Mouse (Mus musculus): ENCODE measurements around the gene Uck2. TPM values are rescaled to one million over a fixed set of nuclear protein-coding genes. Genes with fewer than 3 reads are reported as not detected.

Uck2 gene
- polyA plus RNA-seq, 1 experiment = not detected

DNA sequence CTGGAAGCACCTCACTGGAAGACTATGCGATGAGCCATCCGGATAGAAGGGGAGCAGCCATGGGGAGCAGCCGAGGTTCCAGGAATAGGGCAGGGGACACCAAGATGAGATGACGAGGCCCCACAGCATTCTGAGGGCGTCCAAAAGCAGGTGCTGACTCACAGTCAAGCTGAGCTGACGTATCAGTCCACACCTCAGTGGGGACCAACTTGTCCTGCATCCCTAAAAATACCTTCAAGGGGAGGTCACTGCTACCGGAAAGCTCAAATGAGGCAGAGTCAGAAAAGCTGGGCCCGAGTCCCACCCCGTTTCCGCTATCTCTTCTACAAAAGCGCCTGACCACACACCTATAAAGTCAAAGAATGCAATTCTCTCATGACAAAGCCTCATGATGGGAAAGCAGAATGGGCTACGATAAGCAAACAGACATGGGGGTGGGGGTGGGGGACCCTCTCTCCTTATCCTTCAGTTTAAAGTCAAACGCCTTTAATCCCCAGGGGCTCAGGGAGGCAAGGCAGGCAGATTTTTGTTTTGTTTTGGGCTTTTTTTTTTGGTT is 5.9 kb downstream of the Uck2 start:
- WGBS = 79% methylated on average over 13 of the region's 13 CpGs

GRCm38 (mm10) chr1:167278395-167278794 is 6.7 kb downstream of the Uck2 start:
- WGBS = 76% methylated on average over 6 of the region's 6 CpGs
- Histone ChIP-seq H3K27ac (ENCODE audit: insufficient read depth, low read depth, low read length) (no peak overlapping the region), H3K4me1 (ENCODE audit: control insufficient read depth, insufficient read depth, low read length) (peaks cover 12% of the 10 kb centered on the region), H3K4me3 (ENCODE audit: insufficient read depth, low read depth, low read length) (no peak overlapping the region)
- TF ChIP-seq CTCF (IDR thresholded peaks at IDR 0.05; ENCODE audit: insufficient read depth, low read depth, low read length) (no peak), POLR2A (IDR thresholded peaks at IDR 0.05; ENCODE audit: insufficient read depth, low read depth, low read length) (no peak)

More for the DNA sequence above, 5.9 kb downstream of the Uck2 start:
- Histone ChIP-seq H3K27ac (ENCODE audit: insufficient read depth, low read depth, low read length) (no peak overlapping the region), H3K4me1 (ENCODE audit: control insufficient read depth, insufficient read depth, low read length) (peaks cover 12% of the 10 kb centered on the region), H3K4me3 (ENCODE audit: insufficient read depth, low read depth, low read length) (no peak overlapping the region)
- TF ChIP-seq CTCF (IDR thresholded peaks at IDR 0.05; ENCODE audit: insufficient read depth, low read depth, low read length) = no peak
- no peak for TF ChIP-seq POLR2A (IDR thresholded peaks at IDR 0.05; ENCODE audit: insufficient read depth, low read depth, low read length)

DNA sequence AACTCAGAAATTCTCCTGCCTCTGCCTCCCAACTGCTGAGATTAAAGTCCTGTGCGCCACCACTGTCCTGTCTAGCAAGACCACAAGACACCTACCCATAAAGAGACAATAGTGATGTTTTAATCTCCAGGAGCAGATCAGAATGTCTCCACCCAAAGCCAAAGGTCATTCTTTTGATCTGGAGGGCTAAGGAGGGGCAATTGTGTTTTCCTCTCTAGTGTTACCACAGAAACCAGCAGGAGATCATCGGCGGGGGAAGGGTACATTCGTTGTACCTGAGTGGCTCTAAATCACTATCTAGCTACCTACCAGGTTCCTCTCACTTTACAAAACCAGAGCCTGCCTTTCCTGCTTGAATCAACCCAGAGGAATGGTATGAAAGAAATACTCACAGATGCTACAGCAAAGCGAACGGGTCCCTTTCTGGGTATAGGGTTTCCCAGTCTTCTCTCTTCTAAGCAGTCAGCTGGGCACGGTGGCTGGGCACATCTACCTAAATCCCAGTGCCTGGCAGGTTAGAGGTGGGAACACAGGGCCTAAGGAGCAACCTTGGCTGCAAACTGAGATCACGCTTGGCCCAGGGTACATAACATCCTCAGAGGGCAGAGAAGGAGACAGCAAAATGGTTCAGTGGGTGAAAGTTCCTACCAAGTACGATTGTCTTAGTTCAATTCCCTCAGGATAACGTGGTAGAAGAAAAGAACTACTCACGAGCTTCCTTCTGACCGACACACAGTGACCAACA is 10.3 kb downstream of the Uck2 start:
- WGBS = 91% methylated on average over 12 of the region's 12 CpGs
- TF ChIP-seq POLR2A (IDR thresholded peaks at IDR 0.05; ENCODE audit: insufficient read depth, low read depth, low read length) (no peak), CTCF (IDR thresholded peaks at IDR 0.05; ENCODE audit: insufficient read depth, low read depth, low read length) (no peak)
- Histone ChIP-seq H3K4me1 (ENCODE audit: control insufficient read depth, insufficient read depth, low read length) (peaks cover 29% of the 10 kb centered on the region), H3K4me3 (ENCODE audit: insufficient read depth, low read depth, low read length) (no peak overlapping the region), H3K27ac (ENCODE audit: insufficient read depth, low read depth, low read length) (no peak overlapping the region)

GRCm38 (mm10) chr1:167273380-167274163 is 11.5 kb downstream of the Uck2 start:
- TF ChIP-seq POLR2A (IDR thresholded peaks at IDR 0.05; ENCODE audit: insufficient read depth, low read depth, low read length) = no peak
- no peak for TF ChIP-seq CTCF (IDR thresholded peaks at IDR 0.05; ENCODE audit: insufficient read depth, low read depth, low read length)
- 57% methylated on average over 14 of the region's 14 CpGs for WGBS
- H3K4me3 ChIP-seq (ENCODE audit: insufficient read depth, low read depth, low read length) = no peak overlapping the region
- no peak overlapping the region for H3K27ac ChIP-seq (ENCODE audit: insufficient read depth, low read depth, low read length)
- H3K4me1 ChIP-seq (ENCODE audit: control insufficient read depth, insufficient read depth, low read length) = peaks cover 28% of the 10 kb centered on the region

- WGBS = 71% methylated on average over 8 of the region's 8 CpGs
- TF ChIP-seq POLR2A (IDR thresholded peaks at IDR 0.05; ENCODE audit: insufficient read depth, low read depth, low read length) (no peak), CTCF (IDR thresholded peaks at IDR 0.05; ENCODE audit: insufficient read depth, low read depth, low read length) (no peak)
Measured at GRCm38 (mm10) chr1:167271841-167272240, 13.3 kb downstream of the Uck2 start.

DNA sequence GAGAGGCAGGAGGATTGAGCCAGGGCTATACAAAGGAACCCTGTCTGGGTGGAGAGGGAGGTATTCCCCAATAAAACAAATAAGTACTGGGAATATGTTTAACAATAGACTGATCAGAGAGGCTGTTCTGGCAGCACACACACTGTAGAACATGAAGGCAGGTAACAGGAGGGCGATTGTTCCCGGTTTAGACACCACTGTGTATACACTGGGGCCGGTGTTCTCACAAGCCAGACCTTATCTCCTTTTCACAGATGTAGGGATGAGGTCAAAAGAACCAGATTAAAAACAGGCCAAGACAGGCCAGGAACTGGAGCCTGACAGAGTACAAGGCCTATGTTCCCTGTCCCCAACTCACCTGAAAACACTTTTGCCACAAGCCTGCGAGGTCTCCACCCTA is 13.8 kb downstream of the Uck2 start:
- Histone ChIP-seq H3K4me3 (ENCODE audit: insufficient read depth, low read depth, low read length) (no peak overlapping the region), H3K27ac (ENCODE audit: insufficient read depth, low read depth, low read length) (no peak overlapping the region), H3K4me1 (ENCODE audit: control insufficient read depth, insufficient read depth, low read length) (peaks cover 31% of the 10 kb centered on the region)
- WGBS = 66% methylated on average over 4 of the region's 4 CpGs
- TF ChIP-seq POLR2A (IDR thresholded peaks at IDR 0.05; ENCODE audit: insufficient read depth, low read depth, low read length) (no peak), CTCF (IDR thresholded peaks at IDR 0.05; ENCODE audit: insufficient read depth, low read depth, low read length) (no peak)

More at GRCm38 (mm10) chr1:167271841-167272240, 13.3 kb downstream of the Uck2 start:
- no peak overlapping the region for H3K4me3 ChIP-seq (ENCODE audit: insufficient read depth, low read depth, low read length)
- H3K27ac ChIP-seq (ENCODE audit: insufficient read depth, low read depth, low read length) = no peak overlapping the region
- peaks cover 31% of the 10 kb centered on the region for H3K4me1 ChIP-seq (ENCODE audit: control insufficient read depth, insufficient read depth, low read length)

- TF ChIP-seq CTCF (IDR thresholded peaks at IDR 0.05; ENCODE audit: insufficient read depth, low read depth, low read length) = no peak
- no peak for TF ChIP-seq POLR2A (IDR thresholded peaks at IDR 0.05; ENCODE audit: insufficient read depth, low read depth, low read length)
- Histone ChIP-seq H3K27ac (ENCODE audit: insufficient read depth, low read depth, low read length) (no peak overlapping the region), H3K4me1 (ENCODE audit: control insufficient read depth, insufficient read depth, low read length) (peaks cover 33% of the 10 kb centered on the region), H3K4me3 (ENCODE audit: insufficient read depth, low read depth, low read length) (peak overlapping the region; percentile 19)
- 9% methylated on average over 19 of the region's 19 CpGs for WGBS
Measured at GRCm38 (mm10) chr1:167270342-167271111, 14.6 kb downstream of the Uck2 start.

- Histone ChIP-seq H3K27ac (ENCODE audit: insufficient read depth, low read depth, low read length) (peak overlapping the region; percentile 1; the same call in 1 of the 2 replicates), H3K4me3 (ENCODE audit: insufficient read depth, low read depth, low read length) (no peak overlapping the region), H3K4me1 (ENCODE audit: control insufficient read depth, insufficient read depth, low read length) (peaks cover 33% of the 10 kb centered on the region)
- no peak for TF ChIP-seq POLR2A (IDR thresholded peaks at IDR 0.05; ENCODE audit: insufficient read depth, low read depth, low read length)
- TF ChIP-seq CTCF (IDR thresholded peaks at IDR 0.05; ENCODE audit: insufficient read depth, low read depth, low read length) = 0 out of 2 replicates have a peak, but pooled peaks have one; percentile 9
- WGBS = 17% methylated on average over 6 of the region's 6 CpGs
Measured at GRCm38 (mm10) chr1:167269856-167270270, 15.3 kb downstream of the Uck2 start.
